Mouse (Mus musculus): ENCODE data around the gene Mapkapk2. TPM values are rescaled to one million over a fixed set of nuclear protein-coding genes. Genes with fewer than 3 reads are reported as not detected.

Mapkapk2 gene
- total and polyA plus RNA-seq, 3 experiments: 53.2 to 85.4 TPM; not detected in 1

- DNase-seq (ENCODE audit: low read depth, low spot score): no peak
- Histone ChIP-seq H3K27ac (ENCODE audit: control insufficient read depth, low read depth, low read length) (no peak overlapping the region), H3K36me3 (ENCODE audit: control insufficient read depth in 1 of 2, insufficient read depth in 2 of 2, low read length in 2 of 2) (peaks cover 0 to 20% of the 10 kb centered on the region in 2 experiments; a peak in 2 of 4 replicates), H3K9me3 (replicated peaks; ENCODE audit: insufficient read depth, low read length) (no peaks in the 10 kb centered on the region), H3K27me3 (ENCODE audit: control insufficient read depth in 1 of 2, insufficient read depth in 2 of 2, low read length in 2 of 2) (no peaks in the 10 kb centered on the region), H3K4me3 (ENCODE audit: control insufficient read depth in 1 of 2, insufficient read depth in 1 of 2, low read depth in 2 of 2, low read length in 2 of 2) (no peak overlapping the region), H3K9ac (ENCODE audit: control insufficient read depth, low read depth, low read length, poor library complexity, severe bottlenecking) (no peak overlapping the region), H3K4me1 (ENCODE audit: control insufficient read depth in 1 of 2, insufficient read depth in 2 of 2, low read length in 2 of 2) (peaks cover 14 to 26% of the 10 kb centered on the region in 2 experiments), H3K79me2 (ENCODE audit: control insufficient read depth, insufficient read depth, low read length, poor library complexity) (peaks cover 32% of the 10 kb centered on the region)
- TF ChIP-seq JUND (IDR thresholded peaks at IDR 0.05; ENCODE audit: low read depth, low read length) (no peak), POLR2AphosphoS2 (IDR thresholded peaks at IDR 0.05; ENCODE audit: low read length) (no peak), HCFC1 (IDR thresholded peaks at IDR 0.05; ENCODE audit: low read depth, low read length) (no peak), GATA1 (IDR thresholded peaks at IDR 0.05; ENCODE audit: low read depth, low read length) (no peak), SIN3A (IDR thresholded peaks at IDR 0.05; ENCODE audit: low read length) (no peak), RAD21 (IDR thresholded peaks at IDR 0.05; ENCODE audit: low read depth, low read length) (no peak), UBTF (IDR thresholded peaks at IDR 0.05; ENCODE audit: borderline replicate concordance, insufficient read depth, low read depth, low read length) (no peak), NELFE (IDR thresholded peaks at IDR 0.05; ENCODE audit: low read depth, low read length) (no peak), CTCF (IDR thresholded peaks at IDR 0.05 in 2 of 3, conservative IDR thresholded peaks at IDR 0.05 in 1 of 3; ENCODE audit: control insufficient read depth in 1 of 3, insufficient read depth in 1 of 3, low read depth in 2 of 3, low read length in 3 of 3, poor library complexity in 1 of 3, severe bottlenecking in 1 of 3) (no peak), TBP (IDR thresholded peaks at IDR 0.05; ENCODE audit: low read depth, low read length) (no peak)
Observed at GRCm38 (mm10) chr1:131078761-131079330, 18.8 kb downstream of the Mapkapk2 start.

- H3K9ac ChIP-seq (ENCODE audit: control insufficient read depth, low read depth, low read length, poor library complexity, severe bottlenecking): no peak overlapping the region
- H3K27me3 ChIP-seq (ENCODE audit: control insufficient read depth in 1 of 2, insufficient read depth in 2 of 2, low read length in 2 of 2): no peaks in the 10 kb centered on the region
- H3K9me3 ChIP-seq (replicated peaks; ENCODE audit: insufficient read depth, low read length): no peaks in the 10 kb centered on the region
- H3K36me3 ChIP-seq (ENCODE audit: control insufficient read depth in 1 of 2, insufficient read depth in 2 of 2, low read length in 2 of 2): peaks cover 0 to 24% of the 10 kb centered on the region in 2 experiments; a peak in 2 of 4 replicates
- H3K27ac ChIP-seq (ENCODE audit: control insufficient read depth, low read depth, low read length): no peak overlapping the region
- H3K79me2 ChIP-seq (ENCODE audit: control insufficient read depth, insufficient read depth, low read length, poor library complexity): peaks cover 26% of the 10 kb centered on the region
- no peak overlapping the region for H3K4me3 ChIP-seq (ENCODE audit: control insufficient read depth in 1 of 2, insufficient read depth in 1 of 2, low read depth in 2 of 2, low read length in 2 of 2)
- TF ChIP-seq EP300 (IDR thresholded peaks at IDR 0.05; ENCODE audit: low read depth in 1 of 2, low read length in 2 of 2) (0 out of 4 replicates have a peak, but pooled peaks of 1 of the 2 experiments have one; percentile 11), TAL1 (IDR thresholded peaks at IDR 0.05; ENCODE audit: low read length) (no peak), MXI1 (IDR thresholded peaks at IDR 0.05; ENCODE audit: low read depth, low read length) (peak; percentile 28; the same call in 1 of the 2 replicates)
- DNase-seq (ENCODE audit: low read depth, low spot score): no peak
- peaks cover 17 to 33% of the 10 kb centered on the region in 2 experiments for H3K4me1 ChIP-seq (ENCODE audit: control insufficient read depth in 1 of 2, insufficient read depth in 2 of 2, low read length in 2 of 2)
Observed at GRCm38 (mm10) chr1:131075098-131075791, 22.4 kb downstream of the Mapkapk2 start.

GRCm38 (mm10) chr1:131074524-131074938 lies 23.1 kb downstream of the Mapkapk2 start:
- Histone ChIP-seq H3K79me2 (ENCODE audit: control insufficient read depth, insufficient read depth, low read length, poor library complexity) (peaks cover 22% of the 10 kb centered on the region), H3K36me3 (ENCODE audit: control insufficient read depth in 1 of 2, insufficient read depth in 2 of 2, low read length in 2 of 2) (peaks cover 0 to 20% of the 10 kb centered on the region in 2 experiments; a peak in 2 of 4 replicates), H3K27ac (ENCODE audit: control insufficient read depth, low read depth, low read length) (peak overlapping the region; percentile 27), H3K4me1 (ENCODE audit: control insufficient read depth in 1 of 2, insufficient read depth in 2 of 2, low read length in 2 of 2) (peaks cover 17 to 28% of the 10 kb centered on the region in 2 experiments), H3K27me3 (ENCODE audit: control insufficient read depth in 1 of 2, insufficient read depth in 2 of 2, low read length in 2 of 2) (no peaks in the 10 kb centered on the region), H3K9me3 (replicated peaks; ENCODE audit: insufficient read depth, low read length) (no peaks in the 10 kb centered on the region), H3K9ac (ENCODE audit: control insufficient read depth, low read depth, low read length, poor library complexity, severe bottlenecking) (no peak overlapping the region), H3K4me3 (ENCODE audit: control insufficient read depth in 1 of 2, insufficient read depth in 1 of 2, low read depth in 2 of 2, low read length in 2 of 2) (0 out of 4 replicates have a peak overlapping the region, but pooled peaks of 1 of the 2 experiments have one; percentile 8)
- DNase-seq (ENCODE audit: low read depth, low spot score): peak; percentile 81
- TF ChIP-seq MAX (IDR thresholded peaks at IDR 0.05; ENCODE audit: low read length) (peak; percentile 71), POLR2AphosphoS5 (IDR thresholded peaks at IDR 0.05; ENCODE audit: borderline replicate concordance, low read depth, low read length) (peak; percentile 59; the same call in 1 of the 2 replicates), SIN3A (IDR thresholded peaks at IDR 0.05; ENCODE audit: low read length) (0 out of 2 replicates have a peak, but pooled peaks have one; percentile 55), ELF1 (IDR thresholded peaks at IDR 0.05; ENCODE audit: low read depth, low read length) (no peak), POLR2A (IDR thresholded peaks at IDR 0.05; ENCODE audit: control insufficient read depth in 1 of 2, insufficient read depth in 1 of 2, low read depth in 1 of 2, low read length in 2 of 2, poor library complexity in 1 of 2) (no peak), MXI1 (IDR thresholded peaks at IDR 0.05; ENCODE audit: low read depth, low read length) (peak; percentile 66; the same call in 1 of the 2 replicates), BHLHE40 (IDR thresholded peaks at IDR 0.05; ENCODE audit: borderline replicate concordance, low read depth, low read length) (0 out of 2 replicates have a peak, but pooled peaks have one; percentile 22), MYC (IDR thresholded peaks at IDR 0.05; ENCODE audit: low read depth, low read length) (peak; percentile 66; the same call in 1 of the 2 replicates), TCF12 (IDR thresholded peaks at IDR 0.05; ENCODE audit: low read depth, low read length) (peak; percentile 73), TAL1 (IDR thresholded peaks at IDR 0.05; ENCODE audit: low read length) (peak; percentile 75), CHD2 (IDR thresholded peaks at IDR 0.05; ENCODE audit: low read length) (no peak), GATA1 (IDR thresholded peaks at IDR 0.05; ENCODE audit: low read depth, low read length) (peak; percentile 80), EP300 (IDR thresholded peaks at IDR 0.05; ENCODE audit: low read depth in 1 of 2, low read length in 2 of 2) (peak; percentile 65 to 81), USF1 (IDR thresholded peaks at IDR 0.05; ENCODE audit: low read depth, low read length) (no peak), ETS1 (IDR thresholded peaks at IDR 0.05; ENCODE audit: low read depth, low read length) (peak; percentile 85)
